Mouse (Mus musculus): ENCODE results near the gene Dyrk3. TPM values are rescaled to one million over a fixed set of nuclear protein-coding genes. Genes with fewer than 3 reads are reported as not detected.

Gene Dyrk3
- total RNA-seq, 4 experiments from 2014 or later, result 7.8 to 11.0 (median 9.7) TPM

DNA sequence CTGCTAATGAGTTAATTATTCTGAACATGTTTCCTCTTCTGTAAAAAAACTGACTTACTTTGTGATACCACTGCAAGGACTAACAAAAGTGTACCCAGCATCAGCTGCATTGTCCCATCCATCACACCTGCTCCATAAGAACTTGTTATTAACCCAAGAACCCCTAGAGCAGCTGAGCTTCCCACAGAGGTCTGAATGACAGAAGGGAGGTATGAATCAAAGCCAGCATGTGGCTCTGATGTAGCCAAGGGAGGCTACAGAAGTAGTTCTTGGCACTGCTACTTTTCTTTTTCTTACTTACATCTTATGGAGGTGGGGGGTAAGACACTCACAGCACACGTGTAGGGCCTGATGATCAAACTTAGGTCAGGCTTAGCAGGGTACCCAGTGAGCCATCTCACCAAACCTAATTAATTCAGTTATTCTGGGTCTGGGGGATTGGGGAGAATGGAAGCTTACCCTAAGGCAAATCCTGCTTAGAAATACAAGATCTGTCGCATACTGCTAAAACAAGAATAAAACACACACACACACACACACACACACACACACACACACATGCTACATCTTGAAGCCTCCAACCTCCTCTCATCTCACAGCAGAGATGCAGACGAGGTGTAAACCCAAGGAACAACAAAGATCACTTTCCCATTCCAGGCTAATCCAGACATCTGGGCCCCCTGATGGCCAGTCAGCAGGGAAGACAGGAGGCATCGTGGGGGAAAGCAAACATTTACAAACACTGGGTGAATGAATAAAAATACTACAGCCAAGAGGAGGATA lies 52.0 kb downstream of the Dyrk3 start:
- DNase-seq (ENCODE audit: low spot score in 2 of 2), result no peak

DNA sequence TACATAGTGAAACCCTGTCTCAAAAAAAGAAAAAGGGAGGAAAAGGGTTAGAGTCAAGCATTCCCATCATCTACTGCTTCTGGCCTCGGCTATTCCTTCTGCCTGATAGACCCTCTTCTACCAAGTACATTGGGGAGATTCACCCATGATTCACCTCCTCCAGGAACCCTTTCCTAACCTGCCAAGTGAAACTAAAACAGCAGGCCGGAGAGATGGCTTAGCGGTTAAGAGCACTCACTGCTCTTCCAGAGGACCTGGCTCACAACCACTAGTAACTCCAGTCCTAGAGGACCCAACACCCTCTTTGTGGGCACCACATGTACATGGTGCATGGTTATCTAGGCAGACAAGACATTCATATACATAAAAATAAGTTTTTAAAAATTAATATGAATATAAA lies 52.9 kb downstream of the Dyrk3 start:
- no peak for DNase-seq (ENCODE audit: low spot score in 2 of 2)

DNA sequence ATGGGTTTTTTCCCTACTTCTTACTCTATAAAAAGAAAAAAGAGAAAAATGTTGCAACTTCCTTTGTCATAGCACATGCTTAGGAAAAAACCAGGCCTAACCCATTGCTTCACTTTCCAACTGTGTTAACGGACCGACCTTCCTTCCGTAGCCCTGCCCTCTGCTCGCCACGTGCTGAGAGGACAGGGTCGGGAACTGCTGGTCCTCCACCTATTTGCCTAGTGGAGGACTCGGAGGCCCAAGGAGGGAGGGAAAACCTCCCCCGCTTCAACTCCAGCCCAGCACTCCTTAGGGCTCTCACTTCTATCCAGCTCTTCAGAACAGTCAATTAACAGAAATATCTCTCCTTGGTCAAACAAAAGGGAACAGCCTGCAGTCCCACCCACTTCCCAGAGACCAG lies 53.9 kb downstream of the Dyrk3 start:
- DNase-seq (ENCODE audit: low spot score in 2 of 2), result no peak

DNA sequence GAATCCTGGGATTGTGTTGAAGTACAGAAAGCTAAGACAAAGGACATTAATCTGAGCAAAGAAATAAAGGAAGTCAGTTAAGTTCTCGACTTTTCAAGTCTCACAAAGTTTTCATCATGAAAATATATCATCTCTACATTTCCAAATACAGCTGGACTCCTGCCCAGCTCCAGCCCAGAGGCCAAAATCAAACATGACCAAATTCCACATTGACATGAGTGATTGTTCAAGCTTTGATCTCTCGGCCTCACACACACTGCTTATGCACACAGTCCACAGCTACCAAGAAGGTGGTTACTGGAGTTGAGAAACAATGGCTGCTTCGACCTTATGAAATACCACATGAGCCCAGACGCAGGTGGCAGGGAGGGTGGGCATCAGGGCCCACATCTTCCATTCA lies 54.5 kb downstream of the Dyrk3 start:
- DNase-seq (ENCODE audit: low spot score in 2 of 2), result no peak

DNA sequence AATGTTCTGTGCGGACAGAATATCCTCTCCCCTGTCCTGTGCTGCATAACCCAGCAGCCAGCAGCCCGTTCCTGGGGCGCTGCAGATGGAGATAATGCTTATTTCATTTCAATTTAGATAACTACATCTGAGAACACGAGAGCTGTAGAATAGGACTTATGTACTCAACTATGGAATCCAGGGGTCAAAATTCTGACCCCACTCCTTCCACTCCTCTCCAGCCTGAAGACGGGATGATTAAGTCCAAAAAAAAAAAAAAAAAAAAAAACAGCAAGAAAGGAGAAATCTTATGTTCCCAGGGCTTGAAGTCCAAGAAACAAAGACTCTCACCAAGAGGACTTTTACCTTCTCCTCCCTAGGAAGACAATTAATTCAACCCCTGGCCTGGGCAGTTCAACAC lies 55.0 kb downstream of the Dyrk3 start:
- no peak for DNase-seq (ENCODE audit: low spot score in 2 of 2)

DNA sequence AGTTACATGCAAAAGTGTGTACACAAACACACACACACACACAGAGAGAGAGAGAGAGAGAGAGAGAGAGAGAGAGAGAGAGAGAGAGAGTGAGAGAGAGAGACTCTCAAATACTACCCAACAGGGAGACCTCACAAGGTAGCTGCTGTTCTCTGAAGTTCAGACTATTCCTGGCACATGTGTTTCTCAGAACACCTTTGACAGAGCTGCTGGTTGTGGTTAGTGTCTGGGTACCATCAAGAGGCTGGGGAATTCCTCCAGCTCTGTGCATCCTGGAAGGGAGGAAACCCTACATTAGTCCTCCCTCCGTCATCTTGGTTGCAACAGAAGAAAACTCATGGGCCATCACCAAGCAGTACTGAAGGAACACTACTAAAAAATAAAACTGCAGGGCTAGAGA lies 57.5 kb downstream of the Dyrk3 start:
- DNase-seq (ENCODE audit: low spot score in 2 of 2), result no peak

DNA sequence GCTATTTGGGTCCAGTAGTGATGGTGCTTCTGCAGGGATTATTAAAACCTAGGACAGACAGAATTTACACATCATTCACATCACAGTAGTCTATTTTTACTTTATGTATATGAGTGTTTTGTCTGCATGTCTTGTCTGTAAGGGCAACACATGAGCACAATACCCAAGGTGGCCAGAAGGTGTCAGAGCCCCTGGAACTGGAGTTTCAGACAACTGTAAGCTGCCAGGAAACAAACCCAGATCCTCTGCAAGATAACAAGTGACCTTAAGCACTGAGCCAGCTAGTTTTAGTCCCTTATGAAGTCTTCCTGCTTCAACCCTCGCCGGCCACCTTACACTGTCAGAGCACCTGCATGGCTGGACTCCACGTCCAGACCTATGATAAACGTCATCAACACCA lies 58.4 kb downstream of the Dyrk3 start:
- no peak for DNase-seq (ENCODE audit: low spot score in 2 of 2)

DNA sequence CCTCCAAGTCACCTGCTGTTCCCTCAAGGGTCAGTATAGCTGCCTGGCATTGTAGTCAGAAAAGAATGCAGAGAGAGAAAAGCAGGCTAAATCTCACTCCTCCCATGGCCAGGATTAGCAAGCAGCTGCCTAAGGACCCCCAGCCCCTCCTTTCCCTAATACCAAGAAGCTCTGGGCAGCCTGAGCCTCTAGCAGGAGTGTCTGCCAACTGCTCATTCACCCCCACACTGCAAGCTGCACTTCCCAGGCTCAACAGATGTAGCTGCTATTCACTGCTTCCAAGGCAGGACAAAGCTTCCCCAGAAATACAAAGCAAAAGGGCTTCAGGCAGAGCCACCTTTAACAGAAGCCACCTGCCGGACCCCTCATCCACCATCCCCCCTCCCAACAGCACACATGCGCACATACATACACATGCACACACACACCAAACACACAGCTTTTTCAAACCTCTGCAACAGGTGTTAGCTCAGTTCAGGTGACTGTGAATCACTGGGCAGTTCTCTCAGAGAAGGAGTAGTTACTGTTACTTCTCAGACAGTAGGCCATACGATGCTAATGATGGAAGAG lies 59.3 kb downstream of the Dyrk3 start:
- DNase-seq (ENCODE audit: low spot score in 2 of 2), result peak in 1 of 2 experiments; percentile 82

Other genes with a start within 250 kb of the Dyrk3 start
- not detected for gene Il20, start 226.9 kb downstream of the Dyrk3 start, total RNA-seq (2022)
- not detected for gene Il19, start 198.2 kb downstream of the Dyrk3 start, total RNA-seq (2022)
- gene Il10, start 118.5 kb downstream of the Dyrk3 start, total RNA-seq (2022), result not detected
- gene Mapkapk2, start 40.5 kb downstream of the Dyrk3 start, total RNA-seq (2022), result 10 to 100 TPM; 28.3 to 33.7 (median 31.7) TPM
- gene Eif2d, start 14.8 kb upstream of the Dyrk3 start, total RNA-seq (2022), result 10 to 100 TPM; 33.1 to 38.1 (median 34.4) TPM
- gene Rassf5, start 106.9 kb upstream of the Dyrk3 start, total RNA-seq (2022), result 10 to 100 TPM; 24.2 to 26.0 (median 25.0) TPM
- gene Ikbke, start 141.3 kb upstream of the Dyrk3 start, total RNA-seq (2022), result 1 to 10 TPM in 3 of 4 experiments, under 1 TPM in 1; 0.89 to 2.2 (median 1.6) TPM

Data from left cerebral cortex, adult 8-10 months (tissue).